Mouse (Mus musculus): ENCODE results near the gene Igsf3.

DNA sequence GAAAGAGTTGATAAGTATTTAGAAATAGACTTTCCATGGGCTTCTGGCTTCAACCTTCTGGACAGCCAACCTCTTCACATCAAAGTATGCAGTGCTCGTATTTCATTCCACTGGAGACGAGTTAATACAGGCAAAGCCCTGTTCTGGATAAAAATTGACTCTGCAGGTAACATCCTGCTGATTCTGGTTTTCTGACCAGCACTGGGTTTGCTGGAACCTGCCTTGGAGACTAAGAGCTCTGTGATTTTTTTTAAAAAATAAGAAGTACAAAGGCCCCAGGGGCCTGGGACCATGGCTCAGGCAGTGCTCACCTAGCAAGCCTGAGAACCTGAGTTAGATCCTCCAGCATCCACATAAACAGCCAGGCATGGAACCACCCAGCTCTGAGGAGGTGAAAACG is 130.9 kb downstream of the Igsf3 start:
- TF ChIP-seq CTCF (IDR thresholded peaks at IDR 0.05; ENCODE audit: borderline replicate concordance, insufficient read depth, low read length) (no peak), POLR2A (IDR thresholded peaks at IDR 0.05; ENCODE audit: low read depth, low read length) (no peak)
